Mouse (Mus musculus) ovary, postnatal 36 days (tissue): ENCODE measurements around the gene Cpe.
"Not testable (repeated sequence)": the region's sequence is repeated elsewhere in the genome, so short reads cannot be mapped to it uniquely, and the experiment has no call there.

Source experiments
- DNase-seq: peaks from one replicate; pipeline ENCODE4 v3.0.0; 2022; ENCODE audit warnings: low spot score, mixed read lengths

Cpe gene

DNA sequence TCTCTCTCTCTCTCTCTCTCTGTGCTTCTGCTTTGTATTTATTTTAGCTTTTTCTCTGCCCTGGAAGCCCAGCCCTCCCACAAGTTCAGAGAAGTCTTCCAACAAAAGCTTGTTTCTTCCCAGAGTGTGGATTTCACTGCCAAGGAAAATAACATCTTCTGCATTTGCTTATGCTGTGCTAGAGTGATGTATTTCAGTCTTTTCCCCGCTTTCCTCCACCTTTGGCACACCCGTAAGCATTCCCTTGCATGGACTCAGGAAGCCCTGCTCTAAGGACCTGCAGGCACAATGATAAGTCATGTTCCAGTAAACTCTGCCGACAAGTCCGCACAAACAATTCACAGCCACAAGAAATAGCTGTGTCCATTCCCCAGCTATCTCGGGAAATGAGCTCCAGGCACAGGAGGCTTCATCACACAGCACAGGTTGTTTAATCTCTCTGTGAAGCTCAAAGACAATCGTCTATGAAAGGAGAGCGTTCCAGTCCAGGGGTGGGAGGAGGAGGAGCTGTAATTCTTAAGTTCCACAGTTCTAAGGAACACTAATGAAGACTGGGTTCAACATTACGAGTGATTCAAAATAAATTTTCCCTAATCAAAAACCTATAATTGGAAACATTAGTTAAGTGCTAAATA lies 17.8 kb downstream of the Cpe start:
- no peak for DNase-seq

DNA sequence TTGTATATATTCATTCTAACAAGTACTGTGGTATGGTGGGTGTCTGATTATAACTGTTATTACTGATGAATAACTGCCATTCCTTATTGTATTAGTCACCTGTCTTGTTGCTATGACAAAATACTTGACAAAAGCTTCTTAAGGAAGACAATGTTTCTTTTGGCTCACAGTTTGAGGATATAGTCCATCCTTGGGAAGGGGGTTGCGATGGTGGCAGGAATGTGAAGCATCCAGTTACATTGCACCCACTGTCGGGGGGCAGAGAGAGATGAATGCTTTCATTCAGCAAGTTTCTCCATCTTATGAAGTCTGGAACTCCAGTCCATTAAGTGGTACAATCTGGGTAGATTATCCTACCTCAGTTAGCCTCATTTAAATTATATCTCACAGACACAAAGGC lies 19.9 kb downstream of the Cpe start:
- no peak for DNase-seq

DNA sequence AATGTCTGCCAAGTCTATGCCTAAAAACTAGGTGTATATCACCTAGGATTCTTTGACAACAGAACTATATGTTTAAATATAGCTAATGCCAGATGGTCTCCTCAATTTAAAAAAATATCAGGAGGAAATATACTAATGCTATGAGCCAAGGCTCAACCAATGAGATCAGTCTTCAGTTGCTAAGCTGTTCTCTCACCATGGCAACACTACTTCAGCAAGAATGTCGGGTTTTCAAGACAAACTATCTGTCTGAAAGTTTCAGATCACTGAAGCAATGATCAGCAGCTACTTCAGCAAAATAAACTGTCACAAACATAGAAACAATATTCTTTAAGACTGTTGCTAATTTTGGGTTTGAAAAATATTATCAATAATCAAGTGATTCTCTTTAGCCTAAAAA lies 20.9 kb downstream of the Cpe start:
- DNase-seq = no peak

- DNase-seq = not testable (repeated sequence)
Measured at GRCm38 (mm10) chr8:64666305-64666704, 26.5 kb downstream of the Cpe start.

- no peak for DNase-seq
Measured at GRCm38 (mm10) chr8:64665563-64665962, 27.3 kb downstream of the Cpe start.

DNA sequence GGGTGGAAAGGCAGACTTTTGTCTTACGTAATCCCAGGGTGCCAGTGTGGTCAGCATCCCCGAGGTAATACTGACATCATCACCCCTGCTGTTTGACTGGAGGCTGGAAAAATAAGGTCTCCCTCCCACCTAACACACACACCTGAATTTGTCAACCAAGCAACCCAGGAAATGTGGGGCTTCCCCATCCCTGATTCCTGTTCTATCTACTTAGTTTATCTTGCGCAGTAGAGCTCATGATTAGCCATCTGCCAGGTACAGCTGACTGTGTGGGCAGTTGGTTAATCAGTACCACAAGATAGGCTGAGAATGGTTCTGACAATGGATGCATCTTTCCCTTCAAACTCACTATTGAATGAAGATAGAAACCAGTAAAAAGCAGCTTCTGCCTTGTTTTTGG lies 28.0 kb downstream of the Cpe start:
- DNase-seq = no peak

GRCm38 (mm10) chr8:64664350-64664749 lies 28.5 kb downstream of the Cpe start:
- no peak for DNase-seq

DNA sequence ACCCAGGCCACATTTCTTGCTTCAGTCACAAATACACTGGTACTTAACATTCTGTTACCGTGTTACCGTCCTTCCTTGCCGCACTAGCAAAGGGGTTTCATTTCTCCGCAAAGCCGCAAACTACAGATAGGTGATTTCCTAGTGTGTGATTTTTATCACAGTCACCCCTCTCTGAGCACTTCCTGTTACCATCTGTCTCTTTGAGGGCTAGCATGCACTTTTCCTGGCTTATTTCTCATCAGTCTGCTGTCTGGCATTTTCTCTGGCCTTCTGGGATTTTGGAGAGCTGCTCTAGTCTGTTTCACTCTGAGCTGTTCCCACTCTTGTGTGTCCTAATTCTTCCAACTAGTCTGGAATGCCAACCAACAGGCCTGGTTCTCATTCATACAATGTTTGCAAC lies 33.8 kb downstream of the Cpe start:
- no peak for DNase-seq

DNA sequence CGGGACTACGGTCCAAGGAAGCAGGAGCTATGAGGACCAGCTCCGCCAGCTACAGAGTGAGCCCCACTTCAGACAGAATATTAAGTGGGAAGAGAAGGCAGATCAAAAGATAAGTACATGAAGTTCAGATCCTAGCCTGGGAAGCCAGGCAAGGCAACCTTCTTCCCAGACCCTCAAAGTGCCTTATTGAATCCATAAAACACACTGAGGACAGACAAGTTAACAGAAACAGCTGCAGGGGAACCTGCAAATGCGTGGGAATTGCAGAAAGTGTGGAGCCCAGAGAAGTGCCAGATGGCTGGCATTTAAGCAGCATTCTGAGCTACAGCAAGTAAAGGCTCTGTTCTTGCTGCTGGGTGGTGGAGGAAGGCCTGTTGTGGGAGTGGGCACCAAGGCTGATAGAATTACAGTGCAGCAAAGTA lies 34.9 kb downstream of the Cpe start:
- no peak for DNase-seq

DNA sequence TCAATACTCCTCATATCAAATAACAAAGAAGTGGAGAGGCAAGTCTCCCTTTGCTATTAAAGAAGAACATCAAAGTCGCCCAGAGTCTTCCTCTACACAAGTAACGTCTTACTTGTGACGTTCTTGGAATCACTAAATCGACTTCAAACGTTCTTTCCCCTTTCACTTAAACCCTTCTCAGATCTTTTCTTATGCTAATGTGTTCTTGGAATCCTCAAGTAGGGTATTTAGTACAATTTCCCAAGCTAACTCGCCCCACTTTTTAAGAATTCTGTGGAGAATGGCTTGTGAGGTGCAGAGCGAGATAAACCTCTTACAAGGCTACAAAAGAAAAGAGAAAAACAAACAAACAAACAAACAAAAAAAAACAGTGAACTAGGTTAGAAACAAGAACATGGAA lies 35.3 kb downstream of the Cpe start:
- DNase-seq = no peak

- DNase-seq = no peak
Measured at GRCm38 (mm10) chr8:64655887-64656286, 37.0 kb downstream of the Cpe start.

- no peak for DNase-seq
Measured at GRCm38 (mm10) chr8:64655087-64655486, 37.8 kb downstream of the Cpe start.

- no peak for DNase-seq
Measured at GRCm38 (mm10) chr8:64652285-64652684, 40.6 kb downstream of the Cpe start.

GRCm38 (mm10) chr8:64648063-64648462 lies 44.8 kb downstream of the Cpe start:
- no peak for DNase-seq

GRCm38 (mm10) chr8:64647148-64647547 lies 45.7 kb downstream of the Cpe start:
- DNase-seq = no peak

DNA sequence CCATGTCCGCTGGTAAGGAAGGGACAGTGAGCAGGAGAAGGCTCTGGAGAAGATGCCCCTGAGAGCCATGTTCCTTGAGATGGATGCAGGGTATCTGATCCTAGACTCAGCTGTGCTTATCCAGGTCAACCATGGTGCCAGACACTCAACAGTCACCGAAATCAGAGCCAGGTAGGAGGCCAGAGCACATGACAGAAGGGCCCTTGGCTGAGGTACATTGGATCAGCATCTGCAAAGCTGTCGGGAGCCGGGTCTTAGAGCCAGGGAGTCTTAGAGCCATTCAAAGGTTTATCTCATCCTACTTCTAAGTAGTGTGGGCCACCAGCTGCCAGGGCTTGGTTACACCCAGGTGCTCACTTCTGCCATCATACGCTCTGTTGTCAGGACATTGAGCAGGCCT lies 46.4 kb downstream of the Cpe start:
- DNase-seq = no peak

DNA sequence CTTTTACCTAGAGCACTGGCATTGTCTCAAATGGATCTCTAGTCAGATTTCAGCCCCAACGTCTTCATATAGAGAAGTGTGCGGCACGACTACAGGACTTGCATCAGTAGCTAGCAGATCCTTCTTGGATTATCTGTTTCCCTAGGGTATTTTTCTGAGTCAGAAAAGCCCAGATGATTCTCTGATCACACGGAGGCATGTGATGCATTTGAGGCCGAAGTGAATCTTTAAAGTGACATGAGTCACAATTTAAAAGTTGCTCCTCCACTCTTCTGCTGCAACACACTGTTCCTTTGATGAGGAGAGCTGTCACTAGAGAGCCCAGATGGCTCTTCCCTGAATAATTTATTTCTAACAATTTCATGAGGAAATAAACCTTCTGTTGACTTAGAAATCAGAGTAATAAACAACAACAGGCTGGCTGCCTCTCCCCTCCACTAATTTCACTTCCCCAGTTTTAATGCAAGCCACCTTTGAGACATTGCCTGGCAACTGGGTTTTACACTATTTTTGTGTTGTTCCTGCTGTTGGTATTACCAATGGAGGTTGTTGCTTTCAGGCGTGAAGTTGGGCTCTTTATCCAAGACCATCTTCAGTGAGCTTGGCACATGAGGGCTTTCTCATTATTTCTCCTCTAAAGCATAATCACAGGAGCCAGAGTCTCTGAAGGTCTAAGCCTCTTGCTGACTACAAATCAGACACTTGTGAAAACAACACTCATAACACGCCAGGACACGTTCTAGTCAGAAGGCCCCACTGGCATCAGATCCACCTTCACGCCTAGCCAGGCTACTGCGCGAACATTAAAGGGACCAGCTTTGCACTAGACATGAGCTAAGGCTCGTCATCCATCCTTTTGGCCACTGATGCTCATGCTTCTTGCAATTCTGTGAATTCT lies 48.5 kb downstream of the Cpe start:
- no peak for DNase-seq

DNA sequence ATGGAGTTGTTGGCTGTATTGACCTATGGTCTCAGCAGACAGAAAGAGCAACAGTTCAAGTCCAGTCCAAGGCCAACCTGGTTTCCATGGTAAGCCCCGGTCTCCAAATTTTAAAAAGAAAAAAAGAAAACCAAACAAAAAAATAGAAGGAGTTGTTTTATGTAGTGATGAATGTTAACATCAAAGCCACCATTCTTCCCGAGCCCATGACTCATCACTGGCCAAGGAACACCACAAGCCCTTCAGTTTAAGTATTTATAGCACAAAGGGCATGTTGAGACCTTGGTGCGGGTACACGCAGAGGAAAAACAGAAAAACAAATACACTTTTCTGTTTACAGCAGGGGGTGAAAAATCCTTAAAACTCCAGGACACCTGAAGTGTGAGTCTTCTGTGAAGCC lies 49.5 kb downstream of the Cpe start:
- no peak for DNase-seq

GRCm38 (mm10) chr8:64642799-64643198 lies 50.1 kb downstream of the Cpe start:
- DNase-seq = no peak

- DNase-seq = no peak
Measured at GRCm38 (mm10) chr8:64640599-64640998, 52.3 kb downstream of the Cpe start.

GRCm38 (mm10) chr8:64639676-64640075 lies 53.2 kb downstream of the Cpe start:
- no peak for DNase-seq

GRCm38 (mm10) chr8:64634901-64635300 lies 58.0 kb downstream of the Cpe start:
- no peak for DNase-seq

GRCm38 (mm10) chr8:64634131-64634865 lies 58.6 kb downstream of the Cpe start:
- no peak for DNase-seq
